13 mouse cellular contexts compared by ENCODE assay signal in genomic region chr1:34979350-34979749, GRCm38 (mm10).
A peak's percentile ranks its signal among the peaks of the same experiment; 100 is the strongest.
DNase-seq lines count a peak whose midpoint lies in the region.
"Had no signal": no experiment of that assay in that cellular context is flagged by ENCODE, and none has a peak within 500 bp of the region (broad histone marks: within the 10 kb centered on the region; RNA-seq: fewer than 3 reads in every experiment).

No protein-coding gene starts in this region.

- DNase-seq in 3134 (ENCODE audit: extremely low read depth, insufficient read length, low spot score) (peak; percentile 13), 3T3-L1 (ENCODE audit: low read depth, low spot score) (peak; percentile 51)
- peak; percentile 67 for DNase-seq in Muller cell, postnatal 12 days (ENCODE audit: inconsistent ontology term)
- peak; percentile 2 for DNase-seq in fibroblast of lung, adult 2 months (ENCODE audit: low read depth)
- no peak for DNase-seq in urinary bladder, postnatal 25 days (ENCODE audit: low spot score)
- no peak for DNase-seq in right cerebral cortex, postnatal 36 days (ENCODE audit: low spot score in 2 of 2)
- DNase-seq: adrenal gland, adult 8-10 months; adrenal gland, postnatal 25 days; cerebellum, adult 11-12 months; cerebellum, adult 8-10 months; gastrocnemius, postnatal 10 days; gastrocnemius, postnatal 36 days; kidney, adult 2 months had no signal

Comparison
In these comparisons a context has a peak if more than half of its experiments do, and no peak if none do; other contexts are left out.
1. DNase-seq: peak in 3134 (single experiment), 3T3-L1 (single experiment), Muller cell, postnatal 12 days (single experiment) and fibroblast of lung, adult 2 months (single experiment); none in urinary bladder, postnatal 25 days (single experiment) and right cerebral cortex, postnatal 36 days (0 of 2).